Mouse (Mus musculus): ENCODE data around the gene Ip6k3.

Gene Ip6k3

GRCm38 (mm10) chr17:27125669-27126202, 41.9 kb downstream of the Ip6k3 start:
- no peak for DNase-seq (ENCODE audit: extremely low spot score, low read depth, low spot score)

- no peak for DNase-seq (ENCODE audit: extremely low spot score, low read depth, low spot score)
Measured at GRCm38 (mm10) chr17:27125185-27125584, 42.4 kb downstream of the Ip6k3 start.

GRCm38 (mm10) chr17:27123813-27124375, 43.7 kb downstream of the Ip6k3 start:
- no peak for DNase-seq (ENCODE audit: extremely low spot score, low read depth, low spot score)

- DNase-seq (ENCODE audit: extremely low spot score, low read depth, low spot score): no peak
Measured at GRCm38 (mm10) chr17:27123103-27123502, 44.5 kb downstream of the Ip6k3 start.

GRCm38 (mm10) chr17:27122701-27123100, 44.9 kb downstream of the Ip6k3 start:
- DNase-seq (ENCODE audit: extremely low spot score, low read depth, low spot score): no peak

- no peak for DNase-seq (ENCODE audit: extremely low spot score, low read depth, low spot score)
Measured at GRCm38 (mm10) chr17:27121781-27122180, 45.8 kb downstream of the Ip6k3 start.

GRCm38 (mm10) chr17:27121266-27121665, 46.3 kb downstream of the Ip6k3 start:
- no peak for DNase-seq (ENCODE audit: extremely low spot score, low read depth, low spot score)

- DNase-seq (ENCODE audit: extremely low spot score, low read depth, low spot score): no peak
Measured at GRCm38 (mm10) chr17:27120561-27121024, 47.0 kb downstream of the Ip6k3 start.

- DNase-seq (ENCODE audit: extremely low spot score, low read depth, low spot score): no peak
Measured at GRCm38 (mm10) chr17:27119954-27120353, 47.6 kb downstream of the Ip6k3 start.

- no peak for DNase-seq (ENCODE audit: extremely low spot score, low read depth, low spot score)
Measured at GRCm38 (mm10) chr17:27119540-27119895, 48.1 kb downstream of the Ip6k3 start.

GRCm38 (mm10) chr17:27118676-27119539, 48.7 kb downstream of the Ip6k3 start:
- DNase-seq (ENCODE audit: extremely low spot score, low read depth, low spot score): no peak

- DNase-seq (ENCODE audit: extremely low spot score, low read depth, low spot score): no peak
Measured at GRCm38 (mm10) chr17:27110072-27110471, 57.5 kb downstream of the Ip6k3 start.

GRCm38 (mm10) chr17:27107936-27108335, 59.7 kb downstream of the Ip6k3 start:
- no peak for DNase-seq (ENCODE audit: extremely low spot score, low read depth, low spot score)

- DNase-seq (ENCODE audit: extremely low spot score, low read depth, low spot score): no peak
Measured at GRCm38 (mm10) chr17:27106745-27107144, 60.9 kb downstream of the Ip6k3 start.

- DNase-seq (ENCODE audit: extremely low spot score, low read depth, low spot score): no peak
Measured at GRCm38 (mm10) chr17:27105698-27106470, 61.7 kb downstream of the Ip6k3 start.

- DNase-seq (ENCODE audit: extremely low spot score, low read depth, low spot score): no peak
Measured at GRCm38 (mm10) chr17:27101675-27102074, 65.9 kb downstream of the Ip6k3 start.

GRCm38 (mm10) chr17:27095690-27096089, 71.9 kb downstream of the Ip6k3 start:
- DNase-seq (ENCODE audit: extremely low spot score, low read depth, low spot score): no peak
